Mouse (Mus musculus): Measurements from ENCODE around the gene Ift22.

Gene Ift22

GRCm38 (mm10) chr5:136907991-136908857 is at the start of gene Ift22:
Gene Ift22, plus strand, starts transcription at chr5:136908150.
- peak; percentile 39 for DNase-seq (ENCODE audit: low spot score)

GRCm38 (mm10) chr5:136861191-136861940 is 46.6 kb upstream of the Ift22 start:
- DNase-seq (ENCODE audit: low spot score) = no peak

GRCm38 (mm10) chr5:136862806-136863205 is 45.1 kb upstream of the Ift22 start:
- DNase-seq (ENCODE audit: low spot score) = no peak

- DNase-seq (ENCODE audit: low spot score) = no peak
These were observed 44.7 kb upstream of the Ift22 start for GRCm38 (mm10) chr5:136863276-136863675.

- DNase-seq (ENCODE audit: low spot score) = no peak
These were observed 43.8 kb upstream of the Ift22 start for GRCm38 (mm10) chr5:136863961-136864674.

- DNase-seq (ENCODE audit: low spot score) = no peak
These were observed 40.2 kb upstream of the Ift22 start for GRCm38 (mm10) chr5:136867706-136868105.

- DNase-seq (ENCODE audit: low spot score) = no peak
These were observed 38.4 kb upstream of the Ift22 start for GRCm38 (mm10) chr5:136869451-136870114.

GRCm38 (mm10) chr5:136872417-136872816 is 35.5 kb upstream of the Ift22 start:
- DNase-seq (ENCODE audit: low spot score) = no peak

GRCm38 (mm10) chr5:136874271-136874670 is 33.7 kb upstream of the Ift22 start:
- DNase-seq (ENCODE audit: low spot score) = no peak

- DNase-seq (ENCODE audit: low spot score) = no peak
These were observed 27.8 kb upstream of the Ift22 start for GRCm38 (mm10) chr5:136880101-136880500.

- peak; percentile 49 for DNase-seq (ENCODE audit: low spot score)
These were observed 26.5 kb upstream of the Ift22 start for GRCm38 (mm10) chr5:136881380-136882009.

GRCm38 (mm10) chr5:136882055-136882787 is 25.7 kb upstream of the Ift22 start:
- no peak for DNase-seq (ENCODE audit: low spot score)

- no peak for DNase-seq (ENCODE audit: low spot score)
These were observed 25.0 kb upstream of the Ift22 start, which contains the start of gene Col26a1 for GRCm38 (mm10) chr5:136882788-136883439. Gene Col26a1, minus strand, starts transcription at chr5:136883209.

- no peak for DNase-seq (ENCODE audit: low spot score)
These were observed 21.0 kb upstream of the Ift22 start for GRCm38 (mm10) chr5:136886957-136887356.

- DNase-seq (ENCODE audit: low spot score) = no peak
These were observed 19.2 kb upstream of the Ift22 start for GRCm38 (mm10) chr5:136888539-136889355.

- no peak for DNase-seq (ENCODE audit: low spot score)
These were observed 13.0 kb upstream of the Ift22 start for GRCm38 (mm10) chr5:136894840-136895528.

- no peak for DNase-seq (ENCODE audit: low spot score)
These were observed 12.4 kb upstream of the Ift22 start for GRCm38 (mm10) chr5:136895529-136895963.

GRCm38 (mm10) chr5:136904621-136905020 is 3.3 kb upstream of the Ift22 start:
- DNase-seq (ENCODE audit: low spot score) = no peak
